ENCODE assay signal across 31 mouse cellular contexts in the genomic region with DNA sequence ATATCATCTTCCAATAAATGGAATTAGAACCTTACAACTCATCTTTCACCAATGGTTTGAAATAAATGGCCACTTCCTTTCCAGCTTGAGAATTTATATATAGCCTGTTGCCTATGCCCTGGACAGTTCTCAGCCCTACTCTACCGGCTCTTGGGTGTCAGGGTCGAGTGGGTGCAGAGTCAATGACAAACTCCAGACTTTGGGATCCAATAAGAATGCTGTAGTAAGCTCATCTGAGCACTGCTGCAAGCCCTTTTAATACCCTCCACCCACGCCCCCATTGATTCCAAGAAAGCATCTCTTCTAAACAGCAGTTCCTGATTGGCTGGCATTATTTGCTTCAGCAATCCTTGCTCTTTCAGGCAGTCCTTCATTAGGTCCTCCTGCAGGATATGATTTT. TPM values are rescaled to one million over a fixed set of nuclear protein-coding genes. Genes with fewer than 3 reads are reported as not detected.
"Had no signal": no experiment of that assay in that cellular context is flagged by ENCODE, and none has a peak within 500 bp of the region (broad histone marks: within the 10 kb centered on the region; RNA-seq: fewer than 3 reads in every experiment).

No protein-coding gene starts in this region.

- H3K9ac ChIP-seq: limb, embryonic 13.5 days; liver, embryonic 12.5 days; liver, embryonic 15.5 days; midbrain, embryonic 13.5 days; neural tube, embryonic 13.5 days; stomach, embryonic 15.5 days had no signal

- H3K36me3 ChIP-seq: limb, embryonic 10.5 days; limb, embryonic 13.5 days; liver, embryonic 12.5 days; liver, embryonic 15.5 days; midbrain, embryonic 13.5 days; neural tube, embryonic 13.5 days; stomach, embryonic 15.5 days had no signal

- H3K4me1 ChIP-seq: limb, embryonic 10.5 days; limb, embryonic 13.5 days; liver, embryonic 12.5 days; liver, embryonic 15.5 days; midbrain, embryonic 13.5 days; neural tube, embryonic 13.5 days; stomach, embryonic 15.5 days had no signal

- H3K4me2 ChIP-seq: limb, embryonic 13.5 days; liver, embryonic 12.5 days; liver, embryonic 15.5 days; midbrain, embryonic 13.5 days; neural tube, embryonic 13.5 days; stomach, embryonic 15.5 days had no signal

- DNase-seq: kidney, adult 11 months; kidney, adult 9 months; kidney, postnatal 25 days; layer of hippocampus, adult 9-11 months; liver; lung, adult 18-20 months; lung, postnatal 10 days; lung, postnatal 4 days; retina, postnatal 1 day; right cerebral cortex, postnatal 25 days; spleen, adult 18-20 months; thymus, postnatal 25 days had no signal

- H3K27me3 ChIP-seq: limb, embryonic 13.5 days; liver, embryonic 12.5 days; liver, embryonic 15.5 days; midbrain, embryonic 13.5 days; neural tube, embryonic 13.5 days; stomach, embryonic 15.5 days had no signal

- H3K27ac ChIP-seq: kidney, postnatal 0 days; layer of hippocampus, adult 2 months; limb, embryonic 10.5 days; limb, embryonic 13.5 days; liver, embryonic 12.5 days; liver, embryonic 15.5 days; midbrain, embryonic 13.5 days; neural tube, embryonic 13.5 days; stomach, embryonic 15.5 days had no signal

- H3K9me3 ChIP-seq: limb, embryonic 10.5 days; limb, embryonic 13.5 days; liver, embryonic 12.5 days; liver, embryonic 15.5 days; midbrain, embryonic 13.5 days; neural tube, embryonic 13.5 days; stomach, embryonic 15.5 days had no signal

- H3K4me3 ChIP-seq: layer of hippocampus, adult 2 months; limb, embryonic 10.5 days; limb, embryonic 13.5 days; liver, embryonic 12.5 days; liver, embryonic 15.5 days; midbrain, embryonic 13.5 days; myocyte; neural tube, embryonic 13.5 days; stomach, embryonic 15.5 days had no signal

- ATAC-seq: liver, embryonic 12.5 days; midbrain, embryonic 13.5 days; midbrain, embryonic 16.5 days had no signal

RNA-seq across cellular contexts. Expression of gene Gprc6a, which starts 17.8 kb away (rescaled TPM):
- total RNA-seq: layer of hippocampus, adult 2 months; layer of hippocampus, postnatal 25 days; left cerebral cortex, adult 18-20 months; left cerebral cortex, postnatal 25 days; megakaryocyte progenitor cell, adult 5-6 weeks; megakaryocyte-erythroid progenitor cell, adult 5-6 weeks; monocyte, adult 5-6 weeks; neutrophil, adult 5-6 weeks had no signal
- polyA plus RNA-seq: large intestine, adult 2 months; limb, embryonic 10.5 days; limb, embryonic 13.5 days; liver, embryonic 12.5 days; myocyte; neural tube, embryonic 13.5 days had no signal

RNA-seq across cellular contexts. Expression of gene Fam162b, which starts 23.1 kb away (rescaled TPM):
- total RNA-seq: layer of hippocampus, adult 2 months; layer of hippocampus, postnatal 25 days; left cerebral cortex, adult 18-20 months; left cerebral cortex, postnatal 25 days; megakaryocyte progenitor cell, adult 5-6 weeks; megakaryocyte-erythroid progenitor cell, adult 5-6 weeks; monocyte, adult 5-6 weeks; neutrophil, adult 5-6 weeks had no signal
- polyA plus RNA-seq: liver, embryonic 15.5 days; myocyte had no signal
